Mouse (Mus musculus) midbrain, embryonic 11.5 days (tissue): ENCODE measurements at regions not wholly inside any gene's neighbourhood (a gene's known extent, or its start where the extent isn't known, plus 50 kb on each side); places are given as distances from the start of the nearest gene placed in this dataset.

Experiments used
- ATAC-seq: fragments of 200-750 bp; cut with Nextera tagmentation; 2 replicates; pipeline ENCODE4 v1.8.0; 2017; ENCODE audit warnings: moderate TSS enrichment, moderate library complexity; ENCODE audit not compliant: low FRiP score
- DNase-seq: peaks from one replicate; pipeline ENCODE4 v3.0.0; 2015; ENCODE audit warnings: low spot score; ENCODE audit errors: missing footprints
- H3K27ac ChIP-seq: fragments of 300-500 bp; sonication (generic); 2 replicates; pipeline ENCODE4 v1.5.1; 2014; ENCODE audit warnings: low read depth, low read length
- H3K27me3 ChIP-seq: fragments of 300-500 bp; sonication (generic); 2 replicates; pipeline ENCODE4 v1.6.1; 2014; ENCODE audit warnings: mild to moderate bottlenecking, low read length, moderate library complexity, mixed read lengths; ENCODE audit not compliant: control insufficient read depth, insufficient read depth
- H3K36me3 ChIP-seq: fragments of 300-500 bp; sonication (generic); 2 replicates; pipeline ENCODE4 v1.6.1; 2014; ENCODE audit warnings: mild to moderate bottlenecking, low read length, moderate library complexity, mixed read lengths; ENCODE audit not compliant: control insufficient read depth, insufficient read depth
- H3K4me1 ChIP-seq: fragments of 300-500 bp; sonication (generic); 2 replicates; pipeline ENCODE4 v1.6.1; 2014; ENCODE audit warnings: low read length; ENCODE audit not compliant: control insufficient read depth, insufficient read depth
- H3K4me2 ChIP-seq: fragments of 300-500 bp; sonication (generic); 2 replicates; pipeline ENCODE4 v1.6.1; 2014; ENCODE audit warnings: mild to moderate bottlenecking, moderate library complexity
- H3K4me3 ChIP-seq: fragments of 300-500 bp; sonication (generic); 2 replicates; pipeline ENCODE4 v1.5.1; 2014; ENCODE audit warnings: low read depth, low read length
- H3K9ac ChIP-seq: fragments of 300-500 bp; sonication (generic); 2 replicates; pipeline ENCODE4 v1.6.1; 2014; ENCODE audit warnings: low read length
- H3K9me3 ChIP-seq: fragments of 300-500 bp; sonication (generic); 2 replicates; pipeline ENCODE4 v1.6.1; 2016; ENCODE audit warnings: low read length; ENCODE audit not compliant: control insufficient read depth
- WGBS: fragments of 180-500 bp; shearing (Covaris S2); extraction: QIAGEN DNeasy Blood & Tissue Kit; methylation state at CpG from one replicate; pipeline ENCODE4 v1.1.7; 2014; 5-methylcytosine and 5-hydroxymethylcytosine counted together

DNA sequence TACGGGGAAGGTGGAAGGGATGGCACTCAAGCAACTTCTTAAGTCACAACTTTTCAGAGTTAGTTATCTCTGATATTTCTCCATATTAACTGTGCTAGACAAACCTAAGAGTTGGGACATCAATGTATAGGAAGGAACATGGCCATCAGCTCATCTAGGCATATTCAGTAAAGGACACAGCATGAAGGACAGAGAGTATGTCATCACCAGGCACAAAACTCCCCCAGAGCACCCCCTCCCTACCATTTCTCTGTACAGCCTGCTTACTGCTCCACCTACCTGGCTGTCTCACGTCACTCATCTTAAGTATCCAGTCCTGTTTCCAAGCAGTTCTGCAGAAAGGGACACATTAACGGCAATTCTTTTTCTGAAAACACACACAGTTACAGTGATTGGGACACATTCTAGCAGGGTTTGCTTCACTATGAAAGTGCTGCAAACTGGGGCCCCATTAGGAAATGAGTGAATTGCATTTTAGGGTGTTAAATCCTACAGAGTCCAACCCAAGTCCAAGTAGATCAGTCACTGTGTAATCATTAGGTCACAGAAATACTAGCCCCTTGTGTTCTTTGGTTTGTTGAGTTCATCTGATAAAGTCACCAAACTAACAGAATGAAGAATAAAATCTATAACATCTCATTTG is 180.7 kb upstream of the Thbs1 start:
- Histone ChIP-seq H3K27me3 (no peaks in the 10 kb centered on the region), H3K9me3 (no peaks in the 10 kb centered on the region), H3K27ac (no peak overlapping the region), H3K4me3 (no peak overlapping the region), H3K9ac (no peak overlapping the region), H3K36me3 (no peaks in the 10 kb centered on the region), H3K4me2 (no peak overlapping the region), H3K4me1 (no peaks in the 10 kb centered on the region)
- DNase-seq (no peak), ATAC-seq (no peak)
- 91% methylated on average over 3 of the region's 3 CpGs for WGBS

DNA sequence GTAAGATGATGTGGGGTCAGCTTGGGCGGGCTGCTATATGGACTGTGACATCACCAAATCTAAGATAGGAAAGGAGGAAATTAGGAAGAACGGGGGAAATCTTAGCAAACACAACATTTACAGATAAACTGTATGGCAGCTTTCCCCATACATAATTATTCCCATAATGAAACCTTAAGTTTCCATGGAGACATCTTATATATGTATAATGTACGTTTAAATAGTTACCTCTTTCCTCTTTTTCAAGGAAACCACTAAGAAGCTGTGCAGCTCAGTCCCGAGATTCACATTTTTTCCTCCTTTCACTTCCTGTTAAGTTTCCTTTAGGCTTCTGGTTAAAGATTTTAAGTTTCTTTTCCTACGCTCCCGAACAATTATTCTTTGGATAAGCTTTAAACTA is 175.1 kb upstream of the Thbs1 start:
- WGBS, result 87% methylated on average over 6 of the region's 6 CpGs
- DNase-seq (no peak), ATAC-seq (no peak)
- H3K9ac ChIP-seq, result no peak overlapping the region
- H3K4me1 ChIP-seq, result peaks cover 8% of the 10 kb centered on the region
- H3K4me2 ChIP-seq, result no peak overlapping the region
- H3K4me3 ChIP-seq, result no peak overlapping the region
- H3K27me3 ChIP-seq, result no peaks in the 10 kb centered on the region
- H3K27ac ChIP-seq, result no peak overlapping the region
- no peaks in the 10 kb centered on the region for H3K9me3 ChIP-seq
- no peaks in the 10 kb centered on the region for H3K36me3 ChIP-seq

DNA sequence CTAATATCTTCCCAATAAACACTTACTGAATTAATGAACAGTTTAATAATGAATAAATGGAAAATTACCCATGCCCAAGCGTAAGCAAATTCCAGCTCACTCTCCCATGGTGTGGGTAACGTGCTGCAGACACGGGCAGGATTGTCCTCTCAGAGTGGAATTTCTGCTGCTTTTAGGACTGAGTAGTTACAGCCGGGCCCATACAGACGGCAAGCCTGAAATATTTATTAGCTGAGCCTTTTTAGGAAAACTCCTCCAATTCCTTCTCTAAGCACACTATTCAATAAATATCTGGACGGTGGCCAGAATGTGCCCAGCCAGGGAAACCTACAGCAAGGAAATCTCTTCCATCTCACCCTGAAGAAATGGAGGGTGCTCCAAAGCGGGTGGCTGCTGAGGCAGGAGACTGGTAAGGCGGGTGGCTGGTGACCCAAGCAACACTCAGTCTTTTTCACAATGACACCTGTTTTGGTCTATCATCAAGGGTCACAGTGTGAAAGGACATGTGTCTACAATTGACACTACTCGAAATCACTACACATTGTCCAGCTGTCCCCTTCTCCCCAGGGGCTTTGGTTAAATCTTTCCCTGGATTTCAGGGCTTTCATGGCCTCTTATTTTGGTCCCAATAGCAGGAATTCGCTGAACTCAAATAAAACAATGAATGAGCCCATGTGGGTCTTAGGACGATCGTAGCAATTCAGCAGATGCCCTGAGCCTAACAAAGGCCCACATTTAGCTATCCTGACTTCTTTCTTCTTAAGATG is 173.2 kb upstream of the Thbs1 start:
- no peak overlapping the region for H3K9ac ChIP-seq
- peak overlapping the region; percentile 31 for H3K27ac ChIP-seq
- ATAC-seq (peak; percentile 87), DNase-seq (peak; percentile 89)
- no peak overlapping the region for H3K4me2 ChIP-seq
- no peak overlapping the region for H3K4me3 ChIP-seq
- H3K9me3 ChIP-seq, result no peaks in the 10 kb centered on the region
- H3K27me3 ChIP-seq, result no peaks in the 10 kb centered on the region
- peaks cover 8% of the 10 kb centered on the region for H3K4me1 ChIP-seq
- WGBS, result 26% methylated on average over 12 of the region's 12 CpGs
- H3K36me3 ChIP-seq, result no peaks in the 10 kb centered on the region

DNA sequence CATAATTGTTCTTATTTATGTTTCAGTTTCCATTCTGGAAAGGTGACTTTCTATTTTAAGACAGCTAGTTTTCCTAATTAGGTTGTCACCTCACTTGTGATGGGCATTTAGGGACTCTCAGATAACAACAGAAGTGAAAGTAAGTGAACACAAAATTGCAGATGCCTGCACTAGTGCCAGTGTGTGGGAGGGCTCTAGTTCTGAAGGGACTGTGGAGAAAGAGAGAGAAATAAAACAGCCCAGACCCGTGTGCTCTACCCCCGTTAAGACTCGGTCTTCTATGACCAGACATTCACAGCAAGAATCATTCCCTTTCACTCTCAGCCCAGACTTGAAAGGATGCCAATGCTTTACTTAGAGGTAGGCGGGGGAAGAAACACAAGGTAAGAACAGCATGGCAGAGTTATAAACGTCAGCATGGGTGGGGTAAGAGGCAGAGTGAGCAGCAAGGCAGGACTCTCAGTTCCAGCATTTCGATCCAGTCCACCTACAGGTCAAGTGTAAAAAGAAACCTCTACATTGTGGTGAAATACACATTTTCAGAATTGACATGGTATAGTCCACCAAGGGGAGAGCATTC is 170.1 kb upstream of the Thbs1 start:
- 61% methylated on average over 6 of the region's 6 CpGs for WGBS
- H3K9ac ChIP-seq, result no peak overlapping the region
- no peak overlapping the region for H3K4me2 ChIP-seq
- no peaks in the 10 kb centered on the region for H3K9me3 ChIP-seq
- no peaks in the 10 kb centered on the region for H3K36me3 ChIP-seq
- H3K27me3 ChIP-seq, result no peaks in the 10 kb centered on the region
- ATAC-seq (no peak), DNase-seq (no peak)
- no peak overlapping the region for H3K4me3 ChIP-seq
- H3K27ac ChIP-seq, result no peak overlapping the region
- H3K4me1 ChIP-seq, result peaks cover 8% of the 10 kb centered on the region

DNA sequence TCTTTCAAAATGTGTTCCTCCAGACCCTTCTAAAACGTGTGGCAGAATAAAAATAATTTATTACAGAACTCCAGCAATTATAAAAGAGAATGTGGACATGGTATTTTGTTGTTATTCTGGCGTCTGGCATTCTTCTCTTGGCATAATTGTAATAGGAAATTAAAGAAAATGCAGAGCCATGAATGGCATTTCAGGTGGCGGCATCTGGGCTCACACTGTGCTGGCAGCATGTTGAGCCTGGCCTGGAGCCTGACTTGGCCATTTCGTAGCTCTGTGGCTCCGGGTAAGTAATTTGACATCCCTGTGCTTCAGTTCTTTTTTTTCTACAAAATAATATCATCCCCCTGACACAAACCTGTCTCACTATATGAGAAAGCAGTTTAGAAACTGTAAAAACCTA is 168.0 kb upstream of the Thbs1 start:
- no peak for DNase-seq
- no peak overlapping the region for H3K4me2 ChIP-seq
- H3K9ac ChIP-seq, result no peak overlapping the region
- H3K36me3 ChIP-seq, result no peaks in the 10 kb centered on the region
- ATAC-seq, result no peak
- H3K9me3 ChIP-seq, result no peaks in the 10 kb centered on the region
- no peak overlapping the region for H3K27ac ChIP-seq
- no peaks in the 10 kb centered on the region for H3K27me3 ChIP-seq
- H3K4me1 ChIP-seq, result peaks cover 3% of the 10 kb centered on the region; the same call in 1 of the 2 replicates
- 79% methylated on average over 5 of the region's 5 CpGs for WGBS
- no peak overlapping the region for H3K4me3 ChIP-seq

DNA sequence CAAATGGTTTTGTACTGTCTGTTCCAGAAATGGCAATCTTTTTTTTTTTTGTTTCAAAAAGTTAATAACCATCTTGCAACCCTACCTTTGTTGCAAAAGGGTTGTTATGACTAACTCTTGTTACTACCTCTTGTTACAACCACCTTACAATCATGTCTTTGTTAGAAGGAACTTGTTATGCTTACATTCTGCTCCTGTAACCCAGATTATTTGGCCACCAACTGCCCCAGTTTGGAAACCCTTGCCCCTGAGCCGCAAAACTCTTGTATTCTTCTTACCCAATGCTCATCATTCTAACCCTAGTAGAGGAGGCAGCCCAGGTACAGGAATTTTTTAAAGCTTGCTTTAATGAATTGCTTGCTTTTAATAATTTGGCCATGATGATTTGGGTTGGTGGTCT is 167.4 kb upstream of the Thbs1 start:
- DNase-seq (no peak), ATAC-seq (no peak)
- Histone ChIP-seq H3K9me3 (no peaks in the 10 kb centered on the region), H3K4me1 (no peaks in the 10 kb centered on the region), H3K27me3 (no peaks in the 10 kb centered on the region), H3K4me3 (no peak overlapping the region), H3K27ac (no peak overlapping the region), H3K4me2 (no peak overlapping the region), H3K36me3 (no peaks in the 10 kb centered on the region), H3K9ac (no peak overlapping the region)
- 89% methylated on average over 1 of the region's 1 CpGs for WGBS

DNA sequence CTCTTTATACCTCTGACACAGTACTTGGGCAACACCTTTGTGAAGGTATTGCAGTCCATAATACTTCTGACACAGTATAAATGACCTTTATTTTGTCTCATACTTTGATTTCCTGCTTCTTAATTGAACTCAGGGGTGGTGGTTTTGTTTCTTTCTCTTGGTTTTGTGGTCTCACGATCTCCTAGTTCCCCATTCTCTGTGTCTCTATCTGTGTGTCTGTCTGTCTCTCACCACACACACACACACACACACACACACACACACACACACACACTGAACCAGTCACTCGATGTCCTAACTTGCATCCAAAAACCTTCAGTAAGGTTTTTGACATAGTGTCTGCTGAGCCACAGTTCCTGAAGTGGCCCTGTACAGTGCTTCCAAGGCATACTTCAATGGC is 166.7 kb upstream of the Thbs1 start:
- no peaks in the 10 kb centered on the region for H3K27me3 ChIP-seq
- no peak overlapping the region for H3K9ac ChIP-seq
- no peaks in the 10 kb centered on the region for H3K9me3 ChIP-seq
- no peak overlapping the region for H3K27ac ChIP-seq
- 82% methylated on average over 2 of the region's 2 CpGs for WGBS
- H3K36me3 ChIP-seq, result no peaks in the 10 kb centered on the region
- H3K4me1 ChIP-seq, result no peaks in the 10 kb centered on the region
- no peak overlapping the region for H3K4me2 ChIP-seq
- no peak for DNase-seq
- ATAC-seq, result no peak
- H3K4me3 ChIP-seq, result no peak overlapping the region

DNA sequence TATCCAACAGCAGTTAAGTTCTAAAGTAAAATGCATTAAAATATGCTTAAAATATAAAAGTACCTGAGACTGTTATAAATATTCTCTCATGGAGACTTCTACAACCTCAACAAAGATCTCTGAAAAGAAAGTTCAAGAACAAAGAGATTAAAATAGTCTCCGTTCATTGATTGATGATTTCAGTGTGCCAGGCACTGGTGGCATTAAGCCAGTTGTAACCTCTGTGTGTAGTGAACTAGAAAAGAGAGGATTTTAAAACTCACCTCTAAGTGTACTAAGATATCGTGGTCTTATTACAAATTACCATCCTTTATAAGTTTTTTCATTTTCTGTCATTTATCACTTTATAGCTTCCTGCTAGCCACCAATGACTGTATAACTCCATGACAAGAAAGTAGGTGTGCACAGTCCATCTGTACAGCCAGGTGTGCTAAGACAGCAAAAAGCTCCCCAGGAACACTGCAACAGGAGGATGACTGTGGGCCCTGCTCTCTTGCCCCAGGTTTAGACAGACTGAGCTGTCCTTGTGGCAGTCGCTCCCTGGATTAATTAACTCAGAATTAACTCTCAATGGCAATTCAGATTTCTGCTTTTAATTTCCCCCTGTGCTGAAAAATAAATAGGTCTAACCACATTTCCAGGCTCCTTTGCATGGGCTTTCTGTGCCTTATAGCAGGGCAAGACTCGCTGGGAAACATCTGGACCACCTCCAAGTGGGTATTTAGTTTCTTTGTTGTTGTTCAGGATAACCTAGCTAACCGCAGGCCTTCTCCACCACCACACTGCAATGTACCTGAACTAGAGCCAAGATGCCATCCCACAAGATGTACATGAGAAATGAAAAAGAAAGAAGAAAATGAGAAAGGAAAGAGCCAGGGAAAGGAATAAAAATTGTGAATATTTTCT is 161.0 kb upstream of the Thbs1 start:
- Histone ChIP-seq H3K4me2 (no peak overlapping the region), H3K36me3 (no peaks in the 10 kb centered on the region), H3K9me3 (no peaks in the 10 kb centered on the region), H3K4me1 (no peaks in the 10 kb centered on the region), H3K9ac (no peak overlapping the region), H3K27ac (no peak overlapping the region), H3K27me3 (no peaks in the 10 kb centered on the region), H3K4me3 (no peak overlapping the region)
- WGBS, result 73% methylated on average over 5 of the region's 5 CpGs
- DNase-seq, result no peak
- no peak for ATAC-seq
